Mouse (Mus musculus): ENCODE measurements around the gene Snd1.

- TF ChIP-seq POLR2A (IDR thresholded peaks at IDR 0.05; ENCODE audit: extremely low read depth, insufficient read depth, low read length) (no peak), CTCF (IDR thresholded peaks at IDR 0.05; ENCODE audit: extremely low read depth, insufficient read depth, low read length) (no peak)
These were observed 728 bp upstream of the Snd1 start for GRCm38 (mm10) chr6:28474211-28474610.
